Mouse (Mus musculus) lung, adult 2 months (tissue): ENCODE data around the gene Mrln.

Source experiments
- CTCF ChIP-seq: fragments of 200-500 bp; IDR thresholded peaks from 2 replicates; pipeline ENCODE4 v1.5.1; 2011; ENCODE audit warnings: mild to moderate bottlenecking, low read length, control low read depth; ENCODE audit not compliant: insufficient read depth
- POLR2A ChIP-seq: fragments of 200-500 bp; IDR thresholded peaks from 2 replicates; pipeline ENCODE4 v1.6.1; 2011; ENCODE audit warnings: low read depth, mild to moderate bottlenecking, control low read depth, low read length, borderline replicate concordance; ENCODE audit errors: extremely low read depth

DNA sequence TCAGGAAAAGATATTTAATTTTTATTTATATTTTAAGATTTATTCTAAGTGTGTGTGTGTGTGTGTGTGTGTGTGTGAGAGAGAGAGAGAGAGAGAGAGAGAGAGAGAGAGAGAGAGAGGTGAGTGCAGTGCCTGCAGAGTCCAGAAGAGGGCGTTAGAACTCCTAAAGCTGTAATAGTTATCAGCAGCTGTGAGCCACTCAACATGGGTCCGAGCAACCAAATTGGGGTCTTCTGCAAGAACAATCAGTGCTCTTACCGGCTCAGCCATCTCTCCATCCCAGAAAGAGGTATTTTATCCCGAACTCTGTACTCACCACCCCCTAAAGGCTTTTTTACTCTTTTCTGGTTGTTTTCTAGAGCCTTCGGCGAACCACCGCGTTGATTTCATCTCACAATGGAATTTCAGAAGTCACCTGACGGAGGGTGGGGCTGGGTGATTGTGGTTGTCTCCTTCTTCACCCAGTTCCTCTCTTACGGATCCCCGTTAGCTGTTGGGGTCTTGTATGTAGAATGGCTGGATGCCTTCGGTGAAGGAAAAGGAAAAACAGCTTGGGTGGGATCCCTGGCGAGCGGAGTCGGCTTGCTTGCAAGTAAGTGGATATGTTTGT is 51.2 kb downstream of the Mrln start:
- TF ChIP-seq CTCF (no peak), POLR2A (no peak)
